Mouse (Mus musculus): ENCODE measurements at regions not wholly inside any gene's neighbourhood (a gene's known extent, or its start where the extent isn't known, plus 50 kb on each side); places are given as distances from the start of the nearest gene placed in this dataset.

GRCm38 (mm10) chr6:104040450-104040849 lies 452.1 kb upstream of the Cntn6 start:
- no peak for DNase-seq (ENCODE audit: low spot score)

- DNase-seq (ENCODE audit: low spot score) = no peak
Observed at GRCm38 (mm10) chr6:104055996-104056395, 436.6 kb upstream of the Cntn6 start.

GRCm38 (mm10) chr6:104061692-104062263 lies 430.8 kb upstream of the Cntn6 start:
- DNase-seq (ENCODE audit: low spot score) = no peak

- DNase-seq (ENCODE audit: low spot score) = no peak
Observed at GRCm38 (mm10) chr6:104080581-104080980, 412.0 kb upstream of the Cntn6 start.

GRCm38 (mm10) chr6:104082242-104082641 lies 410.3 kb upstream of the Cntn6 start:
- no peak for DNase-seq (ENCODE audit: low spot score)

GRCm38 (mm10) chr6:104108386-104108785 lies 384.2 kb upstream of the Cntn6 start:
- DNase-seq (ENCODE audit: low spot score) = no peak

Data from left cerebral cortex, adult 11 months (tissue).